In genomic region chr13:93082324-93082723, GRCm38 (mm10) we compare ENCODE assay signal across 5 mouse cellular contexts.
A peak's percentile ranks its signal among the peaks of the same experiment; 100 is the strongest.
DNase-seq lines count a peak whose midpoint lies in the region; ATAC-seq and TF ChIP-seq lines count a peak whose summit lies in the region.
"Not testable (repeated sequence)": the region's sequence is repeated elsewhere in the genome, so short reads cannot be mapped to it uniquely, and the experiment has no call there.

No protein-coding gene starts in this region.

- not testable (repeated sequence) for ATAC-seq in liver, postnatal 0 days
- ATAC-seq in megakaryocyte-erythroid progenitor cell, adult 5-6 weeks (replicated peaks; ENCODE audit: low FRiP score, low TSS enrichment, poor library complexity, severe bottlenecking), result 0 out of 2 replicates have a peak, but pooled peaks have one; percentile 41
- ATAC-seq in neutrophil, adult 5-6 weeks (ENCODE audit: extremely low read depth, insufficient number of reproducible peaks, low FRiP score, poor library complexity, severe bottlenecking), result peak; percentile 58

- WGBS in liver, postnatal 0 days (ENCODE audit: insufficient replicate concordance), result 39% methylated on average over 1 of the region's 1 CpGs

- H3K27me3 ChIP-seq in CH12.LX (replicated peaks); liver, postnatal 0 days (ENCODE audit: insufficient read depth, low read length): not testable (repeated sequence)

- DNase-seq in 416B (ENCODE audit: low read depth), result peak; percentile 3
- not testable (repeated sequence) for DNase-seq in CH12.LX (ENCODE audit: extremely low read depth); liver, postnatal 0 days

- not testable (repeated sequence) for TF ChIP-seq EP300 in CH12.LX (IDR thresholded peaks at IDR 0.05; ENCODE audit: low read length); liver, postnatal 0 days (IDR thresholded peaks at IDR 0.05; ENCODE audit: low read depth)

- in situ Hi-C loops in CH12.LX (cut with MboI; ENCODE audit: low pct_ligation_motif_present, low pct_unique_long_range_greater_than_20kb, low sequenced_read_pairs), result not testable (repeated sequence)

- H3K4me3 ChIP-seq in CH12.LX (replicated peaks in 1 of 3; ENCODE audit: low read depth in 2 of 3, low read length in 2 of 3, poor library complexity in 1 of 3); liver, postnatal 0 days (ENCODE audit: low read depth, low read length): not testable (repeated sequence)

- peak; percentile 33 for TF ChIP-seq RAD21 in CH12.LX (IDR thresholded peaks at IDR 0.05; ENCODE audit: low read depth, low read length)

- dilution Hi-C loops in CH12.LX (cut with MboI; ENCODE audit: extremely low pct_ligation_motif_present, extremely low pct_unique_long_range_greater_than_20kb, low sequenced_read_pairs), result not testable (repeated sequence)

- H3K4me1 ChIP-seq in CH12.LX (ENCODE audit: control insufficient read depth in 1 of 2, insufficient read depth in 2 of 2); liver, postnatal 0 days (ENCODE audit: insufficient read depth): not testable (repeated sequence)

- not testable (repeated sequence) for H3K79me2 ChIP-seq in CH12.LX (replicated peaks; ENCODE audit: control insufficient read depth, extremely low read depth, insufficient read depth, poor library complexity, severe bottlenecking)

- TF ChIP-seq CTCF in CH12.LX (conservative IDR thresholded peaks at IDR 0.05 in 1 of 2, IDR thresholded peaks at IDR 0.05 in 1 of 2; ENCODE audit: low read depth in 2 of 2, low read length in 2 of 2), result peak in 1 of 2 experiments; percentile 48; a peak in 1 of 4 replicates
- TF ChIP-seq CTCF in liver, postnatal 0 days (IDR thresholded peaks at IDR 0.05; ENCODE audit: low read depth), result 0 out of 2 replicates have a peak, but pooled peaks have one; percentile 13

- H3K9me3 ChIP-seq in CH12.LX (replicated peaks; ENCODE audit: low read length); liver, postnatal 0 days (ENCODE audit: low read length): not testable (repeated sequence)

- H3K4me2 ChIP-seq in CH12.LX (ENCODE audit: insufficient read depth, low read depth, poor library complexity, severe bottlenecking); liver, postnatal 0 days (ENCODE audit: low read depth, low read length): not testable (repeated sequence)

- H3K9ac ChIP-seq in CH12.LX (ENCODE audit: insufficient read depth, low read depth); liver, postnatal 0 days (replicated peaks): not testable (repeated sequence)

- not testable (repeated sequence) for TF ChIP-seq POLR2A in CH12.LX (IDR thresholded peaks at IDR 0.05; ENCODE audit: low read depth, low read length)

- H3K27ac ChIP-seq in CH12.LX (ENCODE audit: insufficient read depth, low read depth); liver, postnatal 0 days (ENCODE audit: low read depth): not testable (repeated sequence)

- H3K36me3 ChIP-seq in CH12.LX (replicated peaks in 1 of 2; ENCODE audit: control insufficient read depth in 1 of 2, insufficient read depth in 1 of 2, low read length in 1 of 2); liver, postnatal 0 days (replicated peaks; ENCODE audit: insufficient read depth, low read length): not testable (repeated sequence)

TF ChIP-seq in CH12.LX, 34 proteins besides CTCF, POLR2A, EP300 and RAD21:
- TF ChIP-seq SMC3 (IDR thresholded peaks at IDR 0.05; ENCODE audit: low read depth, low read length) (0 out of 2 replicates have a peak, but pooled peaks have one; percentile 8), CHD2 (IDR thresholded peaks at IDR 0.05; ENCODE audit: low read length) (peak; percentile 33; the same call in 1 of the 2 replicates), HCFC1 (IDR thresholded peaks at IDR 0.05; ENCODE audit: low read depth, low read length) (peak; percentile 62; the same call in 1 of the 2 replicates)
TF ChIP-seq in CH12.LX: peak in this region for 3; not testable (repeated sequence) for 31.
